Mouse (Mus musculus) brain, embryonic 14.5 days (tissue): ENCODE measurements at regions not wholly inside any gene's neighbourhood (a gene's known extent, or its start where the extent isn't known, plus 50 kb on each side); places are given as distances from the start of the nearest gene placed in this dataset.

Experiments
- CTCF ChIP-seq: fragments of 200-500 bp; IDR thresholded peaks from 2 replicates; pipeline ENCODE4 v1.5.1; 2012; ENCODE audit warnings: inconsistent platforms, mild to moderate bottlenecking, moderate library complexity, borderline replicate concordance; ENCODE audit not compliant: insufficient read depth, insufficient read length; ENCODE audit errors: extremely low read depth
- POLR2A ChIP-seq: fragments of 200-500 bp; IDR thresholded peaks from 2 replicates; pipeline ENCODE4 v1.6.1; 2012; ENCODE audit warnings: mild to moderate bottlenecking, inconsistent platforms, borderline replicate concordance; ENCODE audit not compliant: poor library complexity, insufficient read depth, insufficient read length, severe bottlenecking; ENCODE audit errors: extremely low read depth

- no peak for TF ChIP-seq CTCF
- no peak for TF ChIP-seq POLR2A
These were observed 111.9 kb upstream of the Fndc3a start for GRCm38 (mm10) chr14:72821517-72822230.
